Mouse (Mus musculus) embryonic fibroblast, embryonic 13.5 days (primary cell): ENCODE data around the gene Pdia5.

Experiments
- CTCF ChIP-seq: IDR thresholded peaks from 2 replicates; pipeline ENCODE4 v1.5.1; 2011; ENCODE audit warnings: mild to moderate bottlenecking, control low read depth, low read length, moderate library complexity, borderline replicate concordance; ENCODE audit not compliant: insufficient read depth
- POLR2A ChIP-seq: IDR thresholded peaks from 2 replicates; pipeline ENCODE4 v1.6.1; 2011; ENCODE audit warnings: low read depth, mild to moderate bottlenecking, control low read depth, low read length, moderate library complexity

DNA sequence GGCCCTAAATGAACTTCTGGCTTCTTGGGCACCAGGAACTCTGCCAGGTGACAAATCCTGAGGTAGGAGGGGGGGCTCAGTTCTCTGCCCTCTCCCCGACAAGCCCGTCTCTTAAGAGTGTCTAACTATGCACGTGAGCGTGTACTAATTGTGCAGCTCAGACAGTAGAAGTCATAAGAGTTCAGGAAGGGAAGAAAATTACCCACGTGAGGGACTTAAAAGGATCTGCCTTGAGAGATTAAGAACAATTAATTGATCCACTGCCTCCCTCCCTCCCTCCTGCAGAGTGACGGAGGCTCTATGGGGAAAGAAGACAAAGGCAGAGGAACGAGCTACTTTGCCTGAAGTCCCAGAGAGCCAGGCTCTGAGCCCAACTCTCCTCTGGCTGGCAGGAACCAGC is 31.1 kb downstream of the Pdia5 start:
- TF ChIP-seq CTCF (no peak), POLR2A (no peak)
